Mouse (Mus musculus): ENCODE measurements around the gene Cul4a. TPM values are rescaled to one million over a fixed set of nuclear protein-coding genes. Genes with fewer than 3 reads are reported as not detected.

Cul4a gene
- total and polyA plus RNA-seq, 3 experiments: 15.6 to 27.0 (median 23.9) TPM

- Histone ChIP-seq H3K4me1 (ENCODE audit: control insufficient read depth in 1 of 2, insufficient read depth in 2 of 2) (no peaks in the 10 kb centered on the region), H3K79me2 (replicated peaks; ENCODE audit: control insufficient read depth, extremely low read depth, insufficient read depth, poor library complexity, severe bottlenecking) (no peaks in the 10 kb centered on the region), H3K9me3 (replicated peaks; ENCODE audit: low read length) (no peaks in the 10 kb centered on the region), H3K4me3 (replicated peaks in 1 of 3; ENCODE audit: low read depth in 2 of 3, low read length in 2 of 3, poor library complexity in 1 of 3) (no peak overlapping the region), H3K9ac (ENCODE audit: insufficient read depth, low read depth) (no peak overlapping the region), H3K27ac (ENCODE audit: insufficient read depth, low read depth) (no peak overlapping the region), H3K27me3 (replicated peaks) (peaks cover 89% of the 10 kb centered on the region), H3K4me2 (ENCODE audit: insufficient read depth, low read depth, poor library complexity, severe bottlenecking) (no peak overlapping the region), H3K36me3 (replicated peaks in 1 of 2; ENCODE audit: control insufficient read depth in 1 of 2, insufficient read depth in 1 of 2, low read length in 1 of 2) (no peaks in the 10 kb centered on the region)
- DNase-seq (ENCODE audit: extremely low read depth): no peak
- in situ Hi-C loops (cut with MboI; ENCODE audit: low pct_ligation_motif_present, low pct_unique_long_range_greater_than_20kb, low sequenced_read_pairs): no loop called here
- no peak for TF ChIP-seq JUN (IDR thresholded peaks at IDR 0.05; ENCODE audit: insufficient read depth, low read depth, low read length)
- no peak for TF ChIP-seq POLR2A (IDR thresholded peaks at IDR 0.05; ENCODE audit: low read depth, low read length)
- no peak for TF ChIP-seq SIN3A (IDR thresholded peaks at IDR 0.05; ENCODE audit: low read length)
- TF ChIP-seq CHD2 (IDR thresholded peaks at IDR 0.05; ENCODE audit: low read length): no peak
- no peak for TF ChIP-seq MAX (IDR thresholded peaks at IDR 0.05; ENCODE audit: low read length)
- TF ChIP-seq TBP (conservative IDR thresholded peaks at IDR 0.05; ENCODE audit: low read depth, low read length): no peak
- TF ChIP-seq RAD21 (IDR thresholded peaks at IDR 0.05; ENCODE audit: low read depth, low read length): no peak
- no peak for TF ChIP-seq ZMIZ1 (IDR thresholded peaks at IDR 0.05; ENCODE audit: low read depth, low read length)
- TF ChIP-seq SMC3 (IDR thresholded peaks at IDR 0.05; ENCODE audit: low read depth, low read length): no peak
- TF ChIP-seq UBTF (IDR thresholded peaks at IDR 0.05; ENCODE audit: low read depth, low read length): no peak
- no peak for TF ChIP-seq GABPA (IDR thresholded peaks at IDR 0.05; ENCODE audit: insufficient replicate concordance, low read depth, low read length)
- no peak for TF ChIP-seq EP300 (IDR thresholded peaks at IDR 0.05; ENCODE audit: low read length)
- TF ChIP-seq HCFC1 (IDR thresholded peaks at IDR 0.05; ENCODE audit: low read depth, low read length): no peak
- dilution Hi-C loops (cut with MboI; ENCODE audit: extremely low pct_ligation_motif_present, extremely low pct_unique_long_range_greater_than_20kb, low sequenced_read_pairs): no loop called here
These were observed 48.1 kb upstream of the Cul4a start for GRCm38 (mm10) chr8:13057351-13057750.

GRCm38 (mm10) chr8:13060441-13061150, 44.8 kb upstream of the Cul4a start, which contains the start of gene Proz:
Proz (plus strand) TSS chr8:13060914.
- Histone ChIP-seq H3K4me3 (replicated peaks in 1 of 3; ENCODE audit: low read depth in 2 of 3, low read length in 2 of 3, poor library complexity in 1 of 3) (no peak within 1 kb of the TSS), H3K36me3 (replicated peaks in 1 of 2; ENCODE audit: control insufficient read depth in 1 of 2, insufficient read depth in 1 of 2, low read length in 1 of 2) (no peaks in the 10 kb centered on the region), H3K79me2 (replicated peaks; ENCODE audit: control insufficient read depth, extremely low read depth, insufficient read depth, poor library complexity, severe bottlenecking) (no peaks in the 10 kb centered on the region), H3K4me2 (ENCODE audit: insufficient read depth, low read depth, poor library complexity, severe bottlenecking) (no peak within 1 kb of the TSS), H3K4me1 (ENCODE audit: control insufficient read depth in 1 of 2, insufficient read depth in 2 of 2) (no peaks in the 10 kb centered on the region), H3K27ac (ENCODE audit: insufficient read depth, low read depth) (no peak within 1 kb of the TSS), H3K27me3 (replicated peaks) (peaks cover 83% of the 10 kb centered on the region), H3K9me3 (replicated peaks; ENCODE audit: low read length) (no peaks in the 10 kb centered on the region), H3K9ac (ENCODE audit: insufficient read depth, low read depth) (no peak within 1 kb of the TSS)
- in situ Hi-C loops (cut with MboI; ENCODE audit: low pct_ligation_motif_present, low pct_unique_long_range_greater_than_20kb, low sequenced_read_pairs) (no loop called here), dilution Hi-C loops (cut with MboI; ENCODE audit: extremely low pct_ligation_motif_present, extremely low pct_unique_long_range_greater_than_20kb, low sequenced_read_pairs) (no loop called here)
- no peak for DNase-seq (ENCODE audit: extremely low read depth)
- TF ChIP-seq SIN3A (IDR thresholded peaks at IDR 0.05; ENCODE audit: low read length): no peak
- no peak for TF ChIP-seq JUND (conservative IDR thresholded peaks at IDR 0.05; ENCODE audit: low read depth, low read length)
- TF ChIP-seq MAX (IDR thresholded peaks at IDR 0.05; ENCODE audit: low read length): no peak
- no peak for TF ChIP-seq ZNF384 (IDR thresholded peaks at IDR 0.05; ENCODE audit: low read depth, low read length)
- no peak for TF ChIP-seq KAT2A (IDR thresholded peaks at IDR 0.05; ENCODE audit: insufficient replicate concordance, low read length)
- no peak for TF ChIP-seq TCF12 (IDR thresholded peaks at IDR 0.05; ENCODE audit: low read depth, low read length)
- TF ChIP-seq TBP (conservative IDR thresholded peaks at IDR 0.05; ENCODE audit: low read depth, low read length): no peak
- no peak for TF ChIP-seq USF1 (IDR thresholded peaks at IDR 0.05; ENCODE audit: low read depth, low read length)
- TF ChIP-seq MXI1 (IDR thresholded peaks at IDR 0.05; ENCODE audit: low read depth, low read length): no peak
- TF ChIP-seq CTCF (conservative IDR thresholded peaks at IDR 0.05 in 1 of 2, IDR thresholded peaks at IDR 0.05 in 1 of 2; ENCODE audit: low read depth in 2 of 2, low read length in 2 of 2): no peak
- no peak for TF ChIP-seq CHD2 (IDR thresholded peaks at IDR 0.05; ENCODE audit: low read length)
- TF ChIP-seq EP300 (IDR thresholded peaks at IDR 0.05; ENCODE audit: low read length): no peak
- TF ChIP-seq ETS1 (conservative IDR thresholded peaks at IDR 0.05; ENCODE audit: low read depth, low read length): no peak
- TF ChIP-seq MAZ (IDR thresholded peaks at IDR 0.05; ENCODE audit: low read depth, low read length): no peak
- no peak for TF ChIP-seq SMC3 (IDR thresholded peaks at IDR 0.05; ENCODE audit: low read depth, low read length)
- no peak for TF ChIP-seq CHD1 (IDR thresholded peaks at IDR 0.05; ENCODE audit: low read depth, low read length)
- no peak for TF ChIP-seq POLR2AphosphoS2 (IDR thresholded peaks at IDR 0.05; ENCODE audit: low read depth, low read length)
- no peak for TF ChIP-seq ELF1 (IDR thresholded peaks at IDR 0.05; ENCODE audit: low read depth, low read length)

All from CH12.LX (cell line).